Comparison of ENCODE assay signal across 8 mouse cellular contexts in the genomic region with DNA sequence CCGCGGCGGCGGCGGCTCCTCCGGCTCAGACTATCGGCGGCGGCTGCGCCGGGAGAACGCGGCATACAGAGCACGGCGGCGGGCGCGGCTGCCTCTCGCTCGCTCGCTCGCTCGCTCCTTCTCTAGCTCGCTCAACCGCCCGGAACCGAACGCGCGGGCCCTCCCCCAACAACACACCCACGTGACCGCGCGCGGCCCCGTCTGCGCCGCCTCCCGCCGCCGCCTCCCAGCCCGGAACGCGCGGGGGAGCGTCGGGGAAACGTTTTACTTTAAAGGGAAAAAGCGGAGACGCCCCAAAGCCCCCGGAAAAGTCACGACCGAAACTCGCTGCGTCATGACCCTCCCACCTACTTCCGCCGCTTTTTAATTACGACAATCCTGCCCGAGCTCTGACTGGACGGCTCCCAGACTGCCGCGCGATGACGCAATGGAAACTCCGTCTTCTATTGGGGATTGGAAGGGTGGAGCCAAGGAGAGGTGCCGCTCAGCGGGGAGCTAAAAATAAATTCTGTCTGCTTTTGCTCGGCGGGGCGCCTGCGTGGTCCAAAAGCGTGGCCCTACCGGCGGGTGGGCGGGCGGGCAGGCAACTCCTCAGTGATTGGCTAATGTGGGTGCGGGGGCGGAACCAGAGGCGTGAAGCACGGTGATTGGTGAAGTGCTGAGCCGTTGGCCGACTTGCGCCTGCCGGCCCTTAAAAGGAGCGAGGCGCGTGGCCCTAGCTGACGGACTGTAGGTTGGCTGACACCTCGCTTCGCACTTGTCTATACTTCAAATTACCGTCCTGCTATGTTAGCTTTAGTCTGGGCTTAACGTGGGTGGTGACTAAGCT. TPM values are rescaled to one million over a fixed set of nuclear protein-coding genes. Genes with fewer than 3 reads are reported as not detected.
DNase-seq lines count a peak whose midpoint lies in the region; ATAC-seq and TF ChIP-seq lines count a peak whose summit lies in the region.

A gene (minus strand): TSS at position 351 of the 829 bp plus-strand sequence.

- H3K27me3 ChIP-seq in embryonic facial prominence, embryonic 14.5 days (replicated peaks; ENCODE audit: control insufficient read depth, insufficient read depth, low read length): no peaks in the 10 kb centered on the region
- no peaks in the 10 kb centered on the region for H3K27me3 ChIP-seq in heart, adult 2 months (ENCODE audit: control insufficient read depth, insufficient read depth, low read length)
- no peaks in the 10 kb centered on the region for H3K27me3 ChIP-seq in limb, embryonic 13.5 days
- no peaks in the 10 kb centered on the region for H3K27me3 ChIP-seq in midbrain, embryonic 16.5 days (ENCODE audit: control insufficient read depth, insufficient read depth, low read depth, low read length)

- peak; percentile 88 for TF ChIP-seq POLR2A in heart, adult 2 months (IDR thresholded peaks at IDR 0.05; ENCODE audit: insufficient read depth, low read depth, low read length)

- TF ChIP-seq CTCF in heart, adult 2 months (IDR thresholded peaks at IDR 0.05): no peak; the same call in 1 of the 2 replicates

- H3K4me1 ChIP-seq in embryonic facial prominence, embryonic 14.5 days (ENCODE audit: control insufficient read depth, insufficient read depth, low read length): peaks cover 15% of the 10 kb centered on the region; the same call in 1 of the 2 replicates
- peaks cover 11% of the 10 kb centered on the region for H3K4me1 ChIP-seq in heart, adult 2 months (ENCODE audit: control insufficient read depth, insufficient read depth, low read length)
- H3K4me1 ChIP-seq in limb, embryonic 13.5 days: peaks cover 34% of the 10 kb centered on the region
- H3K4me1 ChIP-seq in midbrain, embryonic 16.5 days (ENCODE audit: control insufficient read depth, insufficient read depth, low read length): peaks cover 29% of the 10 kb centered on the region

- H3K4me3 ChIP-seq in embryonic facial prominence, embryonic 14.5 days (ENCODE audit: low read depth, low read length): peak within 1 kb of the TSS; percentile 86
- peak within 1 kb of the TSS; percentile 98 for H3K4me3 ChIP-seq in heart, adult 2 months
- H3K4me3 ChIP-seq in limb, embryonic 13.5 days: peak within 1 kb of the TSS; percentile 87
- peak within 1 kb of the TSS; percentile 85 for H3K4me3 ChIP-seq in midbrain, embryonic 16.5 days (ENCODE audit: low read depth, low read length)

- under 1% methylated on average over 45 of the region's 92 CpGs for WGBS in embryonic facial prominence, embryonic 14.5 days
- under 1% methylated on average over 90 of the region's 92 CpGs for WGBS in heart, adult 2 months
- WGBS in limb, embryonic 13.5 days: 0% methylated on average over 92 of the region's 92 CpGs
- WGBS in midbrain, embryonic 16.5 days: under 1% methylated on average over 82 of the region's 92 CpGs

- no peaks in the 10 kb centered on the region for H3K36me3 ChIP-seq in embryonic facial prominence, embryonic 14.5 days (ENCODE audit: control insufficient read depth, insufficient read depth, low read length)
- H3K36me3 ChIP-seq in heart, adult 2 months (ENCODE audit: control insufficient read depth, insufficient read depth, low read length): peaks cover 12% of the 10 kb centered on the region
- no peaks in the 10 kb centered on the region for H3K36me3 ChIP-seq in limb, embryonic 13.5 days
- H3K36me3 ChIP-seq in midbrain, embryonic 16.5 days (ENCODE audit: control insufficient read depth, insufficient read depth, low read length): no peaks in the 10 kb centered on the region

- peak; percentile 100 for DNase-seq in 3T3-L1 (ENCODE audit: low read depth, low spot score)
- DNase-seq in adrenal gland, postnatal 4 days (ENCODE audit: low spot score in 2 of 2): peak; percentile 88 to 98
- DNase-seq in embryonic facial prominence, embryonic 14.5 days (ENCODE audit: low spot score): peak; percentile 100
- peak; percentile 97 to 99 for DNase-seq in heart, adult 2 months
- DNase-seq in kidney, adult 8-10 months: peak; percentile 99
- peak; percentile 94 to 99 for DNase-seq in spleen, postnatal 10 days (ENCODE audit: low spot score in 2 of 2)

- intact Hi-C loops in heart, adult 2 months (cut with DNase I): loop anchor here (2.0 to 5.0 kb wide), 3 partner anchors 66 to 170 kb away; a partner anchor contains a TSS

- H3K4me2 ChIP-seq in embryonic facial prominence, embryonic 14.5 days (ENCODE audit: low read depth, low read length): peak within 1 kb of the TSS; percentile 89
- peak within 1 kb of the TSS; percentile 89 for H3K4me2 ChIP-seq in limb, embryonic 13.5 days (replicated peaks)
- peak within 1 kb of the TSS; percentile 84 for H3K4me2 ChIP-seq in midbrain, embryonic 16.5 days (ENCODE audit: low read length)

- no peaks in the 10 kb centered on the region for H3K9me3 ChIP-seq in embryonic facial prominence, embryonic 14.5 days (ENCODE audit: control insufficient read depth, low read length)
- no peaks in the 10 kb centered on the region for H3K9me3 ChIP-seq in limb, embryonic 13.5 days
- H3K9me3 ChIP-seq in midbrain, embryonic 16.5 days (replicated peaks; ENCODE audit: control insufficient read depth, low read length, poor library complexity, severe bottlenecking): no peaks in the 10 kb centered on the region

- H3K27ac ChIP-seq in embryonic facial prominence, embryonic 14.5 days (replicated peaks; ENCODE audit: low read depth, low read length): peak within 1 kb of the TSS; percentile 100
- H3K27ac ChIP-seq in heart, adult 2 months: peak within 1 kb of the TSS; percentile 99
- H3K27ac ChIP-seq in limb, embryonic 13.5 days: peak within 1 kb of the TSS; percentile 99
- peak within 1 kb of the TSS; percentile 97 for H3K27ac ChIP-seq in midbrain, embryonic 16.5 days (ENCODE audit: low read length)

- TF ChIP-seq EP300 in heart, adult 2 months (IDR thresholded peaks at IDR 0.05; ENCODE audit: insufficient read depth, low read depth, low read length): peak; percentile 86

- peak; percentile 97 for ATAC-seq in embryonic facial prominence, embryonic 14.5 days (ENCODE audit: low read depth)
- ATAC-seq in limb, embryonic 13.5 days (ENCODE audit: low FRiP score, low read depth): peak; percentile 98
- ATAC-seq in midbrain, embryonic 16.5 days: peak; percentile 98

- H3K79me2 ChIP-seq in heart, adult 2 months (replicated peaks; ENCODE audit: control insufficient read depth, insufficient read depth, low read length): peaks cover 8% of the 10 kb centered on the region; the same call in 1 of the 2 replicates

- peak within 1 kb of the TSS; percentile 99 for H3K9ac ChIP-seq in embryonic facial prominence, embryonic 14.5 days (ENCODE audit: low read depth, low read length)
- peak within 1 kb of the TSS; percentile 95 for H3K9ac ChIP-seq in heart, adult 2 months (ENCODE audit: low read depth, low read length)
- peak within 1 kb of the TSS; percentile 95 for H3K9ac ChIP-seq in limb, embryonic 13.5 days
- H3K9ac ChIP-seq in midbrain, embryonic 16.5 days (ENCODE audit: low read depth, low read length): peak within 1 kb of the TSS; percentile 89

RNA-seq across cellular contexts. Expression of the gene that starts here (rescaled TPM):
- 10 to 100 TPM; 78.2 to 79.1 TPM for total RNA-seq in adrenal gland, postnatal 4 days (2021)
- polyA plus RNA-seq in embryonic facial prominence, embryonic 14.5 days (2014; fragmentation: Nextera tagmentation; extraction: Ambion mirVana): 198 and 207 TPM in 2 replicates
- 10 to 100 TPM; 76.9 to 87.4 TPM for total RNA-seq in heart, adult 2 months (2021)
- polyA plus RNA-seq in heart, adult 2 months (2012; rRNA removed): 29.1 and 51.5 TPM in 2 replicates
- polyA plus RNA-seq in limb, embryonic 13.5 days (2015; fragmentation: Nextera tagmentation; extraction: Ambion mirVana): 231 and 247 TPM in 2 replicates
- polyA plus RNA-seq in midbrain, embryonic 16.5 days (2015; fragmentation: Nextera tagmentation; extraction: Ambion mirVana): 255 and 277 TPM in 2 replicates

Comparison
In these comparisons a context has a peak if more than half of its experiments do, and no peak if none do; other contexts are left out.
1. Peak in every context shown above with its lines: DNase-seq, ATAC-seq, H3K4me3 ChIP-seq and H3K27ac ChIP-seq.